Mouse (Mus musculus) regulatory T cell (primary cell): ENCODE data around the gene Gm45140.

Experiments
- in situ Hi-C: fragments of 300-600 bp; cut with MboI, MseI; formaldehyde crosslinking; loops from one replicate; pipeline ENCODE4 v1.15.1; 2025; ENCODE audit warnings: high pct_unique_total_duplicates

The Gm45140 gene

DNA sequence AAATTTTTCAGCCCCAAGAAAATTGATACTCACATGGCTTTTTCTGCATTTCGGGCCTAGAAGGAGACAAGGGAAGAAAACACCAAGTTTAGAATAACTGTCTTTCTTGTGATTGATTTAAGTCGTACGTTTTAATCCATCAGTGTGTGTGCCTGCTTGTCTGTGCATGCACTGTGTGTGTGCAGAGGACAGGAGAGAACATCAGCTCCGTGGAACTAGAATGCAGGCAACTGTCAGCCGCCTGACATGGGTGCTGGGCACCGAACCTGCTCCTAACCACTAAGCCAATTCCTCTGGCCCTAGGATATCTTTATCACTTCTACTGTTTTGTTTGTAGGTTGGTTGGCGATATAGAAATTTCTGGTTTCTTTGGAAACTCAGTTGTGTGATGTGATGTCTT is at the start of gene Gm45140:
Gm45140 (minus strand) TSS at position 101 of the 400 bp plus-strand sequence.
- in situ Hi-C loops, result no loop called here

DNA sequence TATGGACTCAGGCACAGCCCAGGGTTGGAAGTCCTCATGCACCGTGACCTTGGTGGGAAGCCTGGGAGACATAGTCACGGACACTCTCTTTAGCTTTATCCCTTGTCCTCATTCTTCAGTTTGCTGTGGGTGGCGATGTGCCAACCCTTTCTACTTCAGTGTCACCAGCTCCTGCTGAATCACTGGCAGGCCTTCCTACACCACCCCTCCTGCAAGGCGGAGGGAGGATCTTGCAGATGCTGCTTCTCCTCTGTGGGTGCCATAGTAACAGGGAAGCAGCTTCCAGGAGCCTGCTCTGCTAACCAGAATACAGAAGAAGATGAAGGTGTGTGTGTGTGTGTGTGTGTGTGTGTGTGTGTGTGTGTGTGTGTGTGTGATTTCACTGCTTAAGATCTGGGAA is 47.2 kb upstream of the Gm45140 start:
- in situ Hi-C loops, result no loop called here

DNA sequence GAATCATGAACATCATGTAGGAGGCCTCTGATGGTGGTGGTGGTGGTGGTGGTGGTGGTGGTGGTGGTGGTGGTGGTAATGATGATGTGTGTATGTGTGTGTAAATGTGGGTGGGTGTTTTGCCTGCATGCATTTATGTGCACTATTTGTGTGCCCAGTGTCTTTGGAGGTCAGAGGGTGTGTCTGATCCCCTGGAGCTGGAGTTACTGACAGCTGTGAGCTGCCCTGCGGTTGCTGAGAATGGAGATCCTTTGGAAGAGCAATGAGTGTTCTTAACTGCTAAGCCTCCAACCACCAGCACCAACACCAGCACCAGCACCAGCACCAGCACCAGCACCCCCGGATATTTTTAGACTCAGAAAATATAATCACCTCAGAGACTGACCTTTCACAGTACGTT is 46.6 kb upstream of the Gm45140 start:
- in situ Hi-C loops, result no loop called here

DNA sequence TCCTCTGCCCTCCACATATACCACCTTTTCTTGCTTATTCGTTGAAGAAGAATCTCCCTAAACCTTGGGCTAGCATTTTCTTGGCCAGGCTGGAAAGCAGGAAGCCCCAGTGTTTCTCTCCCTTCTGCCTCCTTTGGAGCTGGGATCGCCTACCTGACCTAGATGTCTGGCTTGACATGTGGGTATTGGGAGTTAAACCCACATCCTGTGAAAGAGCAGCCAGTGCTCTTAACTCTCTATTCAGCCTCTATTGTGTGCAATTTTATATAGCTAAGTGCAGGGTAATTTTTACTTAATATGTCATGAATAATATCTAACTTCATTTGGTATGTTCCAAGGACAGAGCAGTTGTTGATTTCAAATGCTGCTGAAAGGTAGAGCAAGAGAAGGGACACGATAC is 44.0 kb upstream of the Gm45140 start:
- in situ Hi-C loops, result no loop called here

DNA sequence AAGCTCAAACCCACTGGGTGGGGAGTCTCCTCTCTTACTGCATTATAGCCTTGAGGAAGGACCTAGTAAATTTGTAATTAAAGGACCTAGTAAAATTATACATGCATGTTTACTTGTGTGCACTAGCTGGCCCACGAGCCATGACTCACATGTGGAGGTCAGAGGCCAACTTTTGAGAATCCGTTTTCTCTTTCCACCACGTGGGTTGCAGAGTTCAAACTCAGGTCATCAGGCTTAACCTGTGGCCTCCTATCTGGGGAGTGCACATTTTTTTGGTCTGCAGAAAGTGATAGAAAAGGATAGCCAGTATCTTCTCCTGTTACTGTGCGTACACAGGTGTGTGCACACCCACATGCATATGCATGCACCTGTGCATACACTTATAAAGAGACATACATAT is 43.4 kb upstream of the Gm45140 start:
- in situ Hi-C loops, result no loop called here

DNA sequence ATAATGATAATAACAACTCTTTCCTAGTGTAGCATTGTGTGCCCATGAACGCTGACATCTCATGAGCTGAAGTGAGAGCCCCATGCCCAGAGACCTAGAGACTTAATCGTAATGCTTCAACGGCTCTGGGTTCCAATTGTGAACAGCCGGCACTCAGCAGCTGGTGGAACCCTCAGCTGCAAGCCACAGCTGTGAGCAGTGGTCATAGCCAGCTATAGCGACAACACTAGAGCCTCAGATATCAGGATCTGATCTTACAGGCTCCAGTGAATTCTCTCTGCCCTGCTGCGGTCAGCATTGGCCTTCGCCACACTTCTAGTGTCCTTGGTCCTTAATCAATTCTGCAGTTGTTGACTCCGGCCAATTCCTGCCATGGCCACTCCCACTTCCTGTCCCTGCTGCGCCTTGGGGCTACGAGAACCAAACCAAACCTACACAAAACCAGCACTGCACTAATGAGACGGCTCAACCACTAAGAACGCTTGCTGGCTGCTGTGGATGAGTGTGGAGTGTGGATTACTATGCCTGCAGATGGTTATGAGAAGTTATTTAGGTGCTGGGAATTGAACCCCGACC is 40.6 kb upstream of the Gm45140 start:
- in situ Hi-C loops, result no loop called here

DNA sequence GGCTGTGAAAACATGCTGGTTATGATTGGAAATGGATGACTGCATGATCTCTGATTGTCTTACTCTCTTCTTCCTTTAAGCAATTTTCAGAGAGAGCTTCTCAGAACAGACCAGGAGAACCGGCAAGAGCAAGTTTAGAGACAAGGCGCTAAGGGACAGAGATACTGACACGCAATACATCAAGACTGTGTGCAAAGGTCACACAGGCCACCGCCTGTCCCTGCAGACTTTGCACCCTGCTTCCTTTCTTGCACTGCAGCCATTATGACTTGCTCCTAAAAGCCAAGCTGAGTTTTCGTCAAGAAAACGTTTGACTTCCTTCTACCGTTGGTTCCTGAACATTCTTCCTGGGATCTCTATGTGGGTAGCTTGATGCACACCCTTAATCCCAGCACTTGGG is 40.0 kb upstream of the Gm45140 start:
- in situ Hi-C loops, result no loop called here

DNA sequence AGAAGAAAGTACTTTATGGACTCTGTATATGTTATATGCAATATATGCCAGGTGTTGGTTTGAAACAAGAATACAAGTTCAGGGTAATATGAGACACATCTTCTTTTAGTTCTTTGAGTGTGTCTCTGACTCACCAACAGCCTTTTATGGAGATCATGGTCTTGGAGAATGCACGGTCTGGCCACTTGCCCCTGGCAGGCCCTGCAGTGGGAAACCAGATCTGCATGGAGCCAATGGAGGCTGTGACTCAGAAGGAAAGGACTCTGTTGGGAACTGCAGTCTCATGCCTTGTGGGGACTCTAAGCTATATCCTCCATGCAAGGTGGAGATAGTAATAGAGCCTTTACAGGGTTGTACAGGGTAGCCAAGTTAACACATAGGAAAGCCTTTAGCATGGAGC is 39.5 kb upstream of the Gm45140 start:
- in situ Hi-C loops, result no loop called here

DNA sequence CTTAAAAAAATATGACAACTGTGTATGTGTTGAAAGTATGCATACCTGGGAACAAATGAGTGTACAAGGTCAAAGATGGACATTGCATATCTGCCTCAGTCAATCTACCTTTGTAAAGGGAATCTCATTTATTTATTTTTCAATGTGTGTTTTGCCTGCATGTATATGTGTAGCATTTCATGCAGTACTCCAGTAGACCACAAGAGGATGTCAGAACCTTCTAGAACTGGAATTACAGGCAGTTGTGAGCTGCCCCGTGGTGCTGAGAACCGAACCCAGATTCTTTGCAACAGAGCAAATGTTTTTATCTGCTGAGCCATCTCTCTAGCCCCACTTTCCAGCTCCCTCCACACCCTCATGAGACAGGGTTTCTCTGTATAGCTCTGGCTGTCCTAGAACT is 38.4 kb upstream of the Gm45140 start:
- in situ Hi-C loops, result no loop called here

DNA sequence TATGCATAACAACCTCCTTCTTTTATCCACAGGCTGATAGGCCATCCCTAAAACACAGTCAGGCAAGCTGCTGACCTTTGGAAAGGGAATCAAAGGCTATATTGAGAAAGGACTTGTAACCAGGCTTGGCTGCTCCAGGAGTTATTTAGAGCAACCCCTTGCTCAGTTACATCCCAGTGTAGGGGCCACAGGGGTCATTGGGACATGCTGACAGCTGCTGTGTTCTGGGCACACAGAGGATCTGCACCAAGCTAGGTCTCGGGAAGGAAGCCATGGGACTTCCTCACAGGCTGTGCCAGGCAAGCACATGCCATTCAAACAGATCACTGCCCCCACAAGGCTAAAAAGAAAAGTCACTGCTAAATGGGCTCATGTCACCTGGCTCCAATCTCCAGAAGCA is 37.5 kb upstream of the Gm45140 start:
- in situ Hi-C loops, result no loop called here

DNA sequence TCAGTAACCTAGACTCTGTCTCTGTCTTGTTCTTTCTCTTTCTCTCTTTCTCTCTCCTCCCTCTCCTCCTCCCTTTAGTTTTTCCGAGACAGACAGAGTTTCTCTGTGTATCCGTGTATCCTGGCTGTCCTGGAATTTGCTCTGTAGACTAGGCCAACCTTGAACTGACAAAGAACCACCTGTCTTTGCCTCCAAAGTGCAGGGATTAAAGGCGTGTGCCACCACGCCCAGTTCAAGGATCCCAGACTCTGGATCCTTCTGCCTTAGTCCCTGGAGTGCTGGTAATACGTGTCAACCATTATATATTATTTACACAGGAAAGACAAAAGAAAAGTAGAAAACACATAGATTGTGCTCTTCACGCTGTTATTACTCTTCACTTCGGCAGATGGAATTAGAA is 35.6 kb upstream of the Gm45140 start:
- in situ Hi-C loops, result no loop called here

DNA sequence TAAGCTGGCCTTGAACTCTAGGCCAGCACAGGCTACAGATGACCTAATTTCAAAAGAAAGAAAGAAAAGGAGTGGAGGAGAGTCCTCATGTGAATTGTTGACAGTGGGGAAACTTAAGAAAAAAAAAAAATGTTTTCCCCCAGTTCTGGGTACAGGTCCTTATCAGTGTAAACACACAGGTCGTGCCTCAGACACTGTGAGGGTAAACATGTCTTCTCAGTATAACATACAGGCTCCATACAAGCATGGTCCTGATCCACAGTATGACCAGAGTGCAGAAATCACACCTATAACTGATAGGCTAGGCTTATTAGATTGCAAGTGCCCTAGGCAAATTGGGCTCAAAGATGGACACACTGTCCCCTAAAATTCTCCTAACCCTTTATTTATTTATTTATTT is 34.8 kb upstream of the Gm45140 start:
- in situ Hi-C loops, result no loop called here

DNA sequence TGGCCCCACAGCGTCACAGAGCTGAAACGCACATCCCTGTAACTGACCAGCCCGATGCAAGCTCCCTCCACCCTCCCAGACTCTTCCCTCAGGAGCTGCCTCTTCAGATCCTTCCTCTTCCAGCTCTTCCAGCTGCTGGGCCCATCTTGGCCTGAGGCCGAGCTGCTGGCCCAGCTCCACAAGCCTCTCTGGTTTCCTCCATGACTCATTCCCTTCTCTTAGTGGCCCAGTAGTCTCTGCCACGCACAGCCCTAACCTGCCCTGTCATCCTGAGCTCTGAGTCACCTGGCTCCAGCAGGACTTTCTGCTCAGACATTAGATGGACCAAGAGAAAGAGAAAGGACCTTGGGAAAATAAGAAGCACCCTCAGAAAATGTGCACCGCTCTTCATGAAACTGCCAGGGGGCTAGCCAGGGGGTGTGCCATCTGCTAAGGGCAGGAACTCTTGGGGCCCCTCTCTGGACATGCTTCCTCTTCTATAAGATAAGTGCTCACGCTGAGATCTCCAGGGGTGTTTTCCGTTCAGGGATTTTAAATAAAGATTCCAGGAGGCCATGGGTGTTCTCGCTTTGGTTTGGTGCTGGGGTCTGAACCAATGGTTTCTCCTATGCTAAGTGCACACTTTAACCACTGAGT is 33.4 kb upstream of the Gm45140 start:
- in situ Hi-C loops, result no loop called here

DNA sequence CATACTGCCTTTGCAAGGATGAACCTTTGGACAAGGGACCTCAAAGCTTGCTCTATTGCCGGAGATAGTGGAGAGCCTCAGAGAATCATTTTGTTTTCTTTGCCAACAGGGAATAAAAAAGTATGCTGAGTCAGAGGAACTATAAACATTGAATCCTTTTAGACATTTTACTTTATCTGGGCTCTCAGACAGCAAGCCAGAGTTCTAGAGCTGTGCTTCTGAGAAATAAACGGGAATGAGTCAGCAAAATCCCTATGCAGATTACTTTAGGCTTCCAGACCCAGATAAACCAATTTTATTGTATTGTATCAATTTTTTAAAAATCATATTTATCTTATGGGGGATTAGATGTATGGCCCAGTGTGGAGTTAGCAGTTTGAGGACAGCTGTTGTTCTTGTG is 31.7 kb upstream of the Gm45140 start:
- in situ Hi-C loops, result no loop called here

DNA sequence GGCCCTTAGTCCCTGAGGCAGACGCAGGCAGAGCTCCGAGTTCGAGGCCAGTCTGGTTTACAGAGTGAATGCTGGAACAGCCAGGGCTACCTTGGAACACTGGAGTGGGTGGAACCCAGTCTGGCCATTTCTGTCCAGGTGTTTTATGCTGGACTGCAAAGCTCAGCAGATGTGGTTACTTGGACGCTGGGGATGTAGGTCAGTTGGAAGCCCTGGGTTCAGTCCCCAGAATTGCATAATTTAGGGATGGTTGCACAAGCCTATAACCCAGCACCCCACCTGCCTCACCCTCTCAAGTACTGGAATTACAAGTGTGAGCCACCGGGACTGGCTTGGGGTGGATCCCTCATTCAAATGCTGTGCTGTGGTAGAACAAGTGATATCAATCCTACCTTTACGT is 30.6 kb upstream of the Gm45140 start:
- in situ Hi-C loops, result no loop called here

DNA sequence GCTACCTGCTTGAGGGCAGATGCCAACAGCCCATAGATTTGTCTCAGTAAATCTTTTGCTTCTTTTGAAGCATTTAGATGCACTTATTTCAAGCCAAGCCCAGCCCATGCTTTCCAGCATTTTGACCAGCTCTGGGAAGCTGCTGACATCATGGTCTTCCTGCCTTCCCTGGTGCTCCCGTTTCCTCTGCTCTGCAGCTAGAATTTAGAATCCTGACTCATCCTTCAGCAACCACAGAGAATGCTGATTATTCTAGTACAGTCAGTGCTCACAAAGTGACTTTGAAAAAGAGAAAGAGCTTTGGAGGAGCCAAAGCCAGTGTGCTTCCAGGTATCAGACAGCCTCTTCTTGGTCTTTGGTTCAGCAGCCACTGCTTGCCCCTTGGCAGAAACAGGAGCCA is 21.5 kb upstream of the Gm45140 start:
- in situ Hi-C loops, result no loop called here

DNA sequence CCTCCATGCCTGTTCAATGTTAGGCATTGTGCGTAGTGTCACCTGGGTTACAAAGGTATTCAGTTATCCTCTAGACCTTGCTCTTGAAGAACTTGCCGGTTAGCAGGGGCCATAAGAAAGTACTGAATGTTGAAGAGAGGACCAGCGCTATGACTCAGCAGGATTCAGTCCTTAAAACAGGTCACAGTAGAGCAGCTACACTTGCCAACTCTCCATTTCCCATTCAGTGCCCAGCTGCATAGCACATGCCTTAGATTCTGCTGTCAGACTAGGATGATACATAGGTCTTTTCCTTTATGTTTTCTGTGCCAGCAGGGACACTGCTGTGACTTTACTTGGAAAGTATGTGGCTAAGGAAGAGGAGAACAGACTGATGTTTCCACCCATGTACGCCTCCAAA is 17.9 kb upstream of the Gm45140 start:
- in situ Hi-C loops, result no loop called here

DNA sequence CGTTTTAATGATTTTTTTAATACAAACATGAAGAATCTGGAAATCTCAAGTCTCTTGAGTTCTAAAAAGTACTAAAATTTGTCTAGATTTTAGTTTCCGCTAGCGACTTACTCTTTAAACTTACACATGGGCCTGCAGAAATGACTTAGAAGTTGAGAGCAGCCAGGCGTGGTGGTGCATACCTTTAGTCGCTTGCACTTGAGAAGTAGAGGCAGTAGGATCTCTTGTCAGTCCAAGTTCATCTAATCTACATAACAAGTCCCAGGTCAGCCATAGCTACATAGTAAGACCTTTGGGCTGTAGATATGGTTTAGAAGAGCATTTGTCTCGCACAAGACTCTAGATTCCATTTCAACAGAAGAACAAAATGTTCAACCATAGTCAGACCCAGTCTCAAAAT is 16.3 kb upstream of the Gm45140 start:
- in situ Hi-C loops, result no loop called here

DNA sequence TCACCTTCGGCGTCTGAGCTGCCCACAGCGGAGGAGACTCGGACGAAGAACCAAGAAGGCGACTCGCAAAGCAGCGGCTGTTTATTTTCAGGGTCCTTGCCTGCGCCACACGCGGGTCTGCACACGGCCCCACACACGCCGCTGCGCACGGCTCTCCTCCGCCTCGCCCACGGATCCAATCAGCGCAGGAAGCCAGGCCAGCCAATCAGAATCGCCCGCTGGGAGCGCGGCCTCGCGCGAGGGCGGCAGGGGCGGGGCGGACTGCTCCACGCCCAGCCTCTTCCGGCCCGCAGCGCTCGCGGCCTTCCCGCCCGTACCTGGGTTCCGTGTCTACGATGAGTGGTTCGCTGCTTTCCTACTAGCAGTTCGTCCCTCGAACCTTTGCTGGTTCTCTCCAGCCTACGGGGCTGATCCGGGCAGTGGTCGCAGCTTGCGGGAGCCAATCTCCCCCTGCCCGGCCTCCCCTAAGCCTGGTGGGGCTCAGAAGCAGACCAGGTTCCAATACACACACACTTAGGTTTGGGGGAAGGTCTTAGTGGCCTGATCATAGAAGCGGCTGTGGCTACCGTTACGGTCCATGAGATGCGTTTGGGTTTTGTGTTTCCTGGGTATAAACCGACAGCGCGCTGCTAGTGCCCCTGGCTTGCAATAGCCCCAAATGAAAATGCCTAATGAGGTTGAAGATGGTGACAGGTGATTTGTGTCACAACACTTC is 15.5 kb upstream of the Gm45140 start, which contains the start of gene Cnbp:
Cnbp (minus strand) TSS at position 207 of the 715 bp plus-strand sequence.
- in situ Hi-C loops, result no loop called here

DNA sequence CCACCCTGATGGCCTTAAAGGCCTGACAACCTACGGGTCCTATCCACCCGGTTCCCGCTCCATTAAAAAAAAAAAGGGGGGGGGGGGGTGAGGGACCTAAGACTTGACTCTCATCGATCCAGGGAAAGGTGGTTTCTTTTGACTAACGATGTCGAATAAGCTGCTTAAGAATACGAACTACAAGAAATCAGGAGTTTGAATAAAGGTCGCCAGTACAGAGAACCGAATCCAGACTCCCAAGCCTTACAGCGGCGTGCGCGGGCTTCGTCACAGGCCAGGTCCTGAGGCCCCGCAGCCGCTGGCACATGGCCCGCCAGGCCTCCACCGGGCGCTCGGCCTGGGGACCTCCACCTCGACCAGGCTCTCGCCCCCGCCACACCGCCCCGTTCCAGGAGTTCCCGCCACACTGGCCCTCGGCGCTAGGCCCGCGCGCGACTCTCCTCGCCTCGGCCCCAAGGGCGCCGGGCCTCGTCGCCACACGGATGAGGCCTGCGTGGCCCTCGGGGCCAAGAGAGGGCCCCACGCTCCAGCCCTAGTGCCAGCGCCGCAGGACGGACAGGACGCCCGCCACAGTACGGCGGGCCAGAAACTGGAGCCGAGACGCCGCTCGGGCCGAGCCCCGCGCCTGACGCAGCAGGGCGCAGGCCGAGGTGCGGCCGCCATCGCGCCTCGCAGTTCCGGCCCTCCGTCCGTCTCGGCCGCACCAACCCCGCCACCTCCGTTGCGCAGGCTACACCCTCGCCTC is 14.7 kb upstream of the Gm45140 start:
- in situ Hi-C loops, result no loop called here

DNA sequence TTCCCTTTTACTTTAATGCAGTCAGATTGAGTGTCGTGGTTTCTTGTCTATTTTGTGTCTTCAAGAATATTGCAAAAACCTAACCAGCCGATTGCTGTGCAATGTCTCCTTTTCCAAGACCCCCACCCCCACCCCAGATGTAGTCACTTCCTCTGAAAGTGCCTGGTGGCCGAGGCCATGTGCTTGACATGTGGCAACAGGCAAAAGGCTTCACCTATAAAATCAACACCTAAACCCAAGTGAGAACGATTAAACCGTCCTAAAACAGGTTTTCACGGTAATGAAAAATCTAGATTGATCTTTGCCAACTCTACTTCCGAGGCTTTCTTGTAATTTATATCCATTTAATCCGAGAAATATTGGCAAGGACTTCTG is 14.2 kb upstream of the Gm45140 start:
- in situ Hi-C loops, result no loop called here

DNA sequence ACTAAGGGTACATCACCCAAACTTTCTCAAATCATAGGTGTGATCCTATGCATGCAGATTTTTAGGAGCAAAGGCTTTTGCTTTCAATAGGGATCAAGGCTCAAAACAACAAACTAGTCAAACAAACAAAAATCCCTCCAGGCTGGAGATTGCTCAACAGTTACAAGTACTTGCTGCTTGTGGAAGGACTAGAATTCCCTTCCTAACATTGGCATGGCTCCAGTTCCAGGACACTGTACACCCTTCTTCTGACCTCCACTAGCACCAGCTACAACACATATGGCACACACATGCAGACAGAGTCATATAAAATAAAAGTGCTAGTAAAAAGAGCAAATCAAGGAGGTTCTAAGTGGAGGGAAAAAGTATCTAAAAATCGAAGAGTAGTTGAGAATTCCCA is 11.2 kb upstream of the Gm45140 start:
- in situ Hi-C loops, result no loop called here
